Mouse (Mus musculus): Measurements from ENCODE around the gene Pfdn2. TPM values are rescaled to one million over a fixed set of nuclear protein-coding genes. Genes with fewer than 3 reads are reported as not detected.

Pfdn2 gene
- polyA plus RNA-seq, 1 experiment from 2014 or later, result 162 TPM

GRCm38 (mm10) chr1:171379935-171380599, 34.6 kb downstream of the Pfdn2 start:
- peak overlapping the region; percentile 62 for H3K4me2 ChIP-seq
- WGBS, result 3% methylated on average over 31 of the region's 31 CpGs
- no peaks in the 10 kb centered on the region for H3K36me3 ChIP-seq
- H3K27me3 ChIP-seq (replicated peaks), result 0 out of 2 replicates have a peak, but pooled peaks cover 3% of the 10 kb centered on the region
- H3K9me3 ChIP-seq (replicated peaks), result no peaks in the 10 kb centered on the region
- ATAC-seq (ENCODE audit: low FRiP score), result peak; percentile 78
- peak overlapping the region; percentile 45; the same call in 1 of the 2 replicates for H3K27ac ChIP-seq (replicated peaks)
- H3K4me3 ChIP-seq (replicated peaks), result peak overlapping the region; percentile 39
- peaks cover 13% of the 10 kb centered on the region for H3K4me1 ChIP-seq
- H3K9ac ChIP-seq (replicated peaks), result peak overlapping the region; percentile 45

- WGBS, result 79% methylated on average over 11 of the region's 11 CpGs
- no peak overlapping the region for H3K4me2 ChIP-seq
- H3K27ac ChIP-seq (replicated peaks), result no peak overlapping the region
- H3K4me3 ChIP-seq (replicated peaks), result no peak overlapping the region
- no peaks in the 10 kb centered on the region for H3K36me3 ChIP-seq
- peaks cover 13% of the 10 kb centered on the region for H3K4me1 ChIP-seq
- no peaks in the 10 kb centered on the region for H3K9me3 ChIP-seq (replicated peaks)
- no peak for ATAC-seq (ENCODE audit: low FRiP score)
- H3K9ac ChIP-seq (replicated peaks), result no peak overlapping the region
- 0 out of 2 replicates have a peak, but pooled peaks cover 3% of the 10 kb centered on the region for H3K27me3 ChIP-seq (replicated peaks)
These were observed 36.7 kb downstream of the Pfdn2 start for GRCm38 (mm10) chr1:171382096-171382620.

GRCm38 (mm10) chr1:171384361-171384760, 38.9 kb downstream of the Pfdn2 start:
- no peak overlapping the region for H3K27ac ChIP-seq (replicated peaks)
- H3K27me3 ChIP-seq (replicated peaks), result 0 out of 2 replicates have a peak, but pooled peaks cover 3% of the 10 kb centered on the region
- no peak overlapping the region for H3K4me3 ChIP-seq (replicated peaks)
- H3K4me1 ChIP-seq, result peaks cover 13% of the 10 kb centered on the region
- no peaks in the 10 kb centered on the region for H3K36me3 ChIP-seq
- no peak for ATAC-seq (ENCODE audit: low FRiP score)
- no peaks in the 10 kb centered on the region for H3K9me3 ChIP-seq (replicated peaks)
- WGBS, result 79% methylated on average over 9 of the region's 9 CpGs
- H3K9ac ChIP-seq (replicated peaks), result no peak overlapping the region
- no peak overlapping the region for H3K4me2 ChIP-seq

- WGBS, result 74% methylated on average over 9 of the region's 9 CpGs
- H3K4me1 ChIP-seq, result peaks cover 6% of the 10 kb centered on the region
- H3K4me2 ChIP-seq, result no peak overlapping the region
- no peak for ATAC-seq (ENCODE audit: low FRiP score)
- H3K4me3 ChIP-seq (replicated peaks), result no peak overlapping the region
- H3K9me3 ChIP-seq (replicated peaks), result no peaks in the 10 kb centered on the region
- H3K27me3 ChIP-seq (replicated peaks), result 0 out of 2 replicates have a peak, but pooled peaks cover 3% of the 10 kb centered on the region
- H3K9ac ChIP-seq (replicated peaks), result no peak overlapping the region
- no peak overlapping the region for H3K27ac ChIP-seq (replicated peaks)
- no peaks in the 10 kb centered on the region for H3K36me3 ChIP-seq
These were observed 39.7 kb downstream of the Pfdn2 start for GRCm38 (mm10) chr1:171385171-171385570.

DNA sequence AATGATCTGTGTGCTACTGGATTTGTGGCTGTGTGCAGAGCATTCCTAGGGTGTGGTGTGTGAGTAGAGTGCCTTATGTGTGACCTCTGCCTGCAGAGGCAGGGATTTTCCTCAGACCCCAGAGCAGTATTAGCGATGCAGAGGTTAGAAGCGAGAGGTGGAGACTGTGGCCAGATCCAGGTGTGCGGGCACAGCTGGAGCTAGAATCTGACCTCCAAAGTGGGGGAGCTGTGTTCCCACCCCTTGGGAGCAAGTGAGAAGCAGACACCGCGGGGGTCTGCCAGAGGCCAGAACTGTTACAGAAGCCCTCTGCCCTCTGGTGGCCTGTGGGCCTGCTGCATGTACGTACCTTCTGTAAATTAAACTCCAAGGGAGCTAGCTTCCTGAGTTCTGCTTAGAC, 41.6 kb downstream of the Pfdn2 start:
- H3K4me3 ChIP-seq (replicated peaks), result no peak overlapping the region
- no peak overlapping the region for H3K4me2 ChIP-seq
- H3K4me1 ChIP-seq, result 0 out of 2 replicates have a peak, but pooled peaks cover 3% of the 10 kb centered on the region
- 22% methylated on average over 6 of the region's 6 CpGs for WGBS
- no peak overlapping the region for H3K9ac ChIP-seq (replicated peaks)
- no peaks in the 10 kb centered on the region for H3K36me3 ChIP-seq
- no peaks in the 10 kb centered on the region for H3K9me3 ChIP-seq (replicated peaks)
- H3K27ac ChIP-seq (replicated peaks), result no peak overlapping the region
- ATAC-seq (ENCODE audit: low FRiP score), result no peak
- H3K27me3 ChIP-seq (replicated peaks), result no peaks in the 10 kb centered on the region

GRCm38 (mm10) chr1:171388376-171389102, 43.1 kb downstream of the Pfdn2 start, which contains the start of gene Arhgap30:
Arhgap30 (plus strand) TSS chr1:171388954.
- Histone ChIP-seq H3K36me3 (no peaks in the 10 kb centered on the region), H3K27ac (replicated peaks) (no peak within 1 kb of the TSS), H3K9me3 (replicated peaks) (no peaks in the 10 kb centered on the region), H3K27me3 (replicated peaks) (no peaks in the 10 kb centered on the region), H3K9ac (replicated peaks) (no peak within 1 kb of the TSS), H3K4me2 (no peak within 1 kb of the TSS), H3K4me1 (no peaks in the 10 kb centered on the region), H3K4me3 (replicated peaks) (no peak within 1 kb of the TSS)
- 81% methylated on average over 15 of the region's 15 CpGs for WGBS
- ATAC-seq (ENCODE audit: low FRiP score), result no peak

- no peaks in the 10 kb centered on the region for H3K27me3 ChIP-seq (replicated peaks)
- no peaks in the 10 kb centered on the region for H3K9me3 ChIP-seq (replicated peaks)
- H3K4me3 ChIP-seq (replicated peaks), result no peak overlapping the region
- no peaks in the 10 kb centered on the region for H3K4me1 ChIP-seq
- WGBS, result 79% methylated on average over 4 of the region's 4 CpGs
- ATAC-seq (ENCODE audit: low FRiP score), result no peak
- H3K27ac ChIP-seq (replicated peaks), result no peak overlapping the region
- no peak overlapping the region for H3K4me2 ChIP-seq
- H3K36me3 ChIP-seq, result no peaks in the 10 kb centered on the region
- H3K9ac ChIP-seq (replicated peaks), result no peak overlapping the region
These were observed 44.6 kb downstream of the Pfdn2 start for GRCm38 (mm10) chr1:171390101-171390500.

DNA sequence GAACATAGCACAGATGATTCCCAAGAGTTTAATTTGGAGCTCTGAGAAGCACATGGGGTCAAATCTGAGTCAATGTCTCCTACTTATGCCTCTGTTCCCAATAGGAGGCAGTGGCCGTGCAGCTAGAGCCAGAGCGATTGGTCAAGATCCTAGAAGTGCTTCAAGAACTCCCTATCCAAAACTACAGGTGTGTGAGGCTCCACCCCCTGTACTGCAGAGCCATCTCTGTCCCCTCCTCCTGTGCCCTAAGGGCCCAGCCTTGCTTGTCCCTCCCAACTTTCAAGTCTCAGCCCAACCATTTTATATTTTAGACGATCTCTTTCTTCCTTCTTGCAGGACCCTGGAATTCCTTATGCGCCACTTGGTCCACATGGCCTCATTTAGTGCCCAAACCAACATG, 56.4 kb downstream of the Pfdn2 start:
- H3K4me3 ChIP-seq (replicated peaks), result no peak overlapping the region
- 88% methylated on average over 4 of the region's 4 CpGs for WGBS
- no peaks in the 10 kb centered on the region for H3K9me3 ChIP-seq (replicated peaks)
- no peak overlapping the region for H3K27ac ChIP-seq (replicated peaks)
- H3K36me3 ChIP-seq, result no peaks in the 10 kb centered on the region
- no peaks in the 10 kb centered on the region for H3K4me1 ChIP-seq
- no peak overlapping the region for H3K4me2 ChIP-seq
- ATAC-seq (ENCODE audit: low FRiP score), result no peak
- no peak overlapping the region for H3K9ac ChIP-seq (replicated peaks)
- 0 out of 2 replicates have a peak, but pooled peaks cover 5% of the 10 kb centered on the region for H3K27me3 ChIP-seq (replicated peaks)

DNA sequence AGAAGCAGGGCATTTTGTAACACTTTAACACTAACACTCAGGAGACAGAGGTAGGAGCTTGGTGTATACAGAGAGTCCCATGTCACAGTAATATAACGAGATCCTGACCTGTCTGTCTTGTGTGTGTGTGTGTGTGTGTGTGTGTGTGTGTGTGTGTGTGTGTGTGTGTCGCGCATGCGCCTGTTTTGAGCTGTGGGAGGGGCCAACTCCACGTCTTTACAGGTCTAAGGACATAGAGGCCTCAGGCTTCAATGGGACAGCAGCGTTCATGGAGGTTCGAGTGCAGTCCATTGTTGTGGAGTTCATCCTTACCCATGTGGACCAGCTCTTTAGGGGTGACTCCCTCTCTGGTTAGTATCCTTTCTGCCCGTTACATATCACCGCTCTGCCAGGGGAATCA, 57.5 kb downstream of the Pfdn2 start:
- Histone ChIP-seq H3K9ac (replicated peaks) (no peak overlapping the region), H3K4me2 (no peak overlapping the region), H3K4me3 (replicated peaks) (no peak overlapping the region), H3K27ac (replicated peaks) (no peak overlapping the region), H3K9me3 (replicated peaks) (no peaks in the 10 kb centered on the region), H3K27me3 (replicated peaks) (0 out of 2 replicates have a peak, but pooled peaks cover 14% of the 10 kb centered on the region), H3K4me1 (no peaks in the 10 kb centered on the region), H3K36me3 (no peaks in the 10 kb centered on the region)
- no peak for ATAC-seq (ENCODE audit: low FRiP score)
- WGBS, result 84% methylated on average over 6 of the region's 9 CpGs

GRCm38 (mm10) chr1:171407263-171407662, 61.8 kb downstream of the Pfdn2 start:
- Histone ChIP-seq H3K4me3 (replicated peaks) (no peak overlapping the region), H3K4me1 (no peaks in the 10 kb centered on the region), H3K9ac (replicated peaks) (no peak overlapping the region), H3K27ac (replicated peaks) (no peak overlapping the region), H3K9me3 (replicated peaks) (no peaks in the 10 kb centered on the region), H3K4me2 (no peak overlapping the region), H3K27me3 (replicated peaks) (peaks cover 23% of the 10 kb centered on the region), H3K36me3 (no peaks in the 10 kb centered on the region)
- 83% methylated on average over 5 of the region's 5 CpGs for WGBS
- no peak for ATAC-seq (ENCODE audit: low FRiP score)

All from neural tube, embryonic 15.5 days (tissue).